Mouse (Mus musculus) cerebellum, adult 2 months (tissue): ENCODE data around the gene Akap1.

Source experiments
- CTCF ChIP-seq: fragments of 200-500 bp; IDR thresholded peaks from 2 replicates; pipeline ENCODE4 v1.5.1; 2011; ENCODE audit warnings: low read depth, mild to moderate bottlenecking, control low read depth, low read length, moderate library complexity, borderline replicate concordance; ENCODE audit not compliant: insufficient read depth
- POLR2A ChIP-seq: fragments of 200-500 bp; IDR thresholded peaks from 2 replicates; pipeline ENCODE4 v1.6.1; 2011; ENCODE audit warnings: low read length, control low read depth, borderline replicate concordance; ENCODE audit not compliant: insufficient read depth

DNA sequence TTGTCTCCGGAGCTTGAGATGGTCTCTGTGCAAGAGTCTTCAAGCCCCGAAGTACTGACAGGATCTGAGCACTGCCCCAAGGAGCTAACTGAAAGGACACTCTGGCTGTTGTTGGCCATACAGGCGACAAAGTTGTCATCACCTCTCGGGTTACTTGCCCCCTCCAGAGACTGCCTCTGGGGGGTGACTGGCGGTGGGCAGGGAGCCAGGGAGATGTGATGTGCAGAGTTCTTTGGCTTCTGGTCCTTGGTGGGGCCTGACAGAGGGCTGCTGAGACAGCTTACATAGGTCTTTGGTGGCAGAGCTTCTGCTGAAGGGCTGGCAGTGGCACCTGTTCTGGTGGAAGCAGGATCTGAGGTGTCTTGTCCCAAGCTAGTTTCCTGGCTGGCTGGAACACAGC lies 20.0 kb downstream of the Akap1 start:
- no peak for TF ChIP-seq CTCF
- no peak for TF ChIP-seq POLR2A
